Mouse (Mus musculus) hindbrain, embryonic 11.5 days (tissue): Measurements from ENCODE around the gene Gm14325. TPM values are rescaled to one million over a fixed set of nuclear protein-coding genes. Genes with fewer than 3 reads are reported as not detected.

ENCODE experiments used
- polyA plus RNA-seq: library from polyadenylated mRNA; unstranded; fragments of >200 nt; fragmentation: Nextera tagmentation; extraction: Ambion mirVana; gene quantifications from 2 replicates; pipeline ENCODE4 v1.2.1, GENCODE M21; 2014

Gene Gm14325
- polyA plus RNA-seq, 1 experiment from 2014 or later, result 45.9 TPM

Other genes with a start within 250 kb of the Gm14325 start
- 5.8 and 6.6 TPM in 2 replicates for gene Gm14322, start 81.0 kb downstream of the Gm14325 start, polyA plus RNA-seq
- 1.6 and 3.8 TPM in 2 replicates for gene Gm14327, start 56.8 kb upstream of the Gm14325 start, polyA plus RNA-seq
- not detected in 2 replicates for gene Zfp972, start 85.3 kb upstream of the Gm14325 start, polyA plus RNA-seq
- 17.0 and 18.8 TPM in 2 replicates for gene Gm14326, start 117.0 kb upstream of the Gm14325 start, polyA plus RNA-seq
- 14.2 and 15.1 TPM in 2 replicates for gene Zfp971, start 182.9 kb upstream of the Gm14325 start, polyA plus RNA-seq
- 15.7 and 16.2 TPM in 2 replicates for gene Zfp931, start 238.1 kb upstream of the Gm14325 start, polyA plus RNA-seq